Mouse (Mus musculus) urinary bladder, postnatal 36 days (tissue): ENCODE data around the gene Oprd1.

Experiments
- DNase-seq, 2 experiments: peaks; one replicate each; pipeline ENCODE4 v3.0.0; 2022; ENCODE audit warnings: low spot score in 2 of 2, mixed read lengths in 1 of 2

The Oprd1 gene

GRCm38 (mm10) chr4:132133920-132134319, 10.4 kb downstream of the Oprd1 start:
- no peak for DNase-seq

GRCm38 (mm10) chr4:132133381-132133780, 10.9 kb downstream of the Oprd1 start:
- DNase-seq, result no peak

- DNase-seq, result no peak
Observed at GRCm38 (mm10) chr4:132132297-132132696, 12.0 kb downstream of the Oprd1 start.

GRCm38 (mm10) chr4:132131790-132132189, 12.5 kb downstream of the Oprd1 start:
- DNase-seq, result no peak

- DNase-seq, result no peak
Observed at GRCm38 (mm10) chr4:132131116-132131515, 13.2 kb downstream of the Oprd1 start.

- no peak for DNase-seq
Observed at GRCm38 (mm10) chr4:132130645-132131044, 13.6 kb downstream of the Oprd1 start.

- DNase-seq, result no peak
Observed at GRCm38 (mm10) chr4:132130134-132130533, 14.2 kb downstream of the Oprd1 start.

- DNase-seq, result no peak
Observed at GRCm38 (mm10) chr4:132128997-132129636, 15.2 kb downstream of the Oprd1 start.

GRCm38 (mm10) chr4:132127091-132127490, 17.2 kb downstream of the Oprd1 start:
- DNase-seq, result no peak

GRCm38 (mm10) chr4:132123166-132123565, 21.1 kb downstream of the Oprd1 start:
- DNase-seq, result no peak

GRCm38 (mm10) chr4:132121674-132122073, 22.6 kb downstream of the Oprd1 start:
- DNase-seq, result no peak

- DNase-seq, result no peak
Observed at GRCm38 (mm10) chr4:132119566-132119965, 24.7 kb downstream of the Oprd1 start.

- no peak for DNase-seq
Observed at GRCm38 (mm10) chr4:132116315-132116714, 28.0 kb downstream of the Oprd1 start.

- peak in 1 of 2 experiments; percentile 4 for DNase-seq
Observed at GRCm38 (mm10) chr4:132113411-132114095, 30.7 kb downstream of the Oprd1 start.

- DNase-seq, result no peak
Observed at GRCm38 (mm10) chr4:132111227-132111626, 33.1 kb downstream of the Oprd1 start.

GRCm38 (mm10) chr4:132108221-132108620, 36.1 kb downstream of the Oprd1 start:
- no peak for DNase-seq

GRCm38 (mm10) chr4:132101152-132101551, 43.1 kb downstream of the Oprd1 start:
- no peak for DNase-seq

GRCm38 (mm10) chr4:132099548-132099947, 44.7 kb downstream of the Oprd1 start:
- DNase-seq, result no peak

GRCm38 (mm10) chr4:132095043-132095442, 49.2 kb downstream of the Oprd1 start:
- no peak for DNase-seq

- no peak for DNase-seq
Observed at GRCm38 (mm10) chr4:132093928-132094327, 50.4 kb downstream of the Oprd1 start.

GRCm38 (mm10) chr4:132093136-132093535, 51.1 kb downstream of the Oprd1 start:
- no peak for DNase-seq

GRCm38 (mm10) chr4:132088921-132089320, 55.4 kb downstream of the Oprd1 start:
- DNase-seq, result peak in 1 of 2 experiments; percentile 48

- DNase-seq, result no peak
Observed at GRCm38 (mm10) chr4:132085114-132085513, 59.2 kb downstream of the Oprd1 start.
